Mouse (Mus musculus) CH12.LX (cell line): ENCODE measurements around the gene Itpr3. TPM values are rescaled to one million over a fixed set of nuclear protein-coding genes. Genes with fewer than 3 reads are reported as not detected.

Source experiments
- DNase-seq: peaks from one replicate; pipeline ENCODE4 v3.0.0-alpha.2; 2013; ENCODE audit errors: extremely low read depth
- H3K27ac ChIP-seq: 2 replicates; pipeline ENCODE4 v1.5.1; 2012; ENCODE audit warnings: low read depth, mild to moderate bottlenecking, control low read depth, moderate library complexity; ENCODE audit not compliant: insufficient read depth
- H3K27me3 ChIP-seq: replicated peaks from 2 replicates; pipeline ENCODE3; 2012; ENCODE audit warnings: inconsistent platforms
- H3K36me3 ChIP-seq, 2 experiments: replicated peaks in 1 of 2; 2 replicates each; pipeline versions ENCODE3 to v1.6.1; 2012; ENCODE audit warnings: inconsistent platforms in 1 of 2, low read length in 1 of 2, mild to moderate bottlenecking in 1 of 2, mixed read lengths in 1 of 2, moderate library complexity in 1 of 2; ENCODE audit not compliant: control insufficient read depth in 1 of 2, insufficient read depth in 1 of 2
- H3K4me1 ChIP-seq, 2 experiments: 2 replicates each; pipeline ENCODE4 v1.6.1; 2012; ENCODE audit warnings: inconsistent platforms in 1 of 2, moderate library complexity in 1 of 2; ENCODE audit not compliant: insufficient read depth in 2 of 2, control insufficient read depth in 1 of 2
- H3K4me2 ChIP-seq: 2 replicates; pipeline ENCODE4 v1.6.1; 2012; ENCODE audit warnings: low read depth, mild to moderate bottlenecking, control low read depth; ENCODE audit not compliant: poor library complexity, insufficient read depth, severe bottlenecking
- H3K4me3 ChIP-seq, 3 experiments: fragments of 150-350 bp in 1 of 3; sonication (generic) in 1 of 3; replicated peaks in 1 of 3; 2 replicates each; pipeline versions ENCODE3 to v1.5.1; 2011 to 2012; ENCODE audit warnings: low read depth in 2 of 3, low read length in 2 of 3, mild to moderate bottlenecking in 2 of 3, moderate library complexity in 2 of 3, control low read depth in 1 of 3, improper control_type of control experiment in 1 of 3, inconsistent platforms in 1 of 3, mixed read lengths in 1 of 3; ENCODE audit not compliant: poor library complexity in 1 of 3
- H3K79me2 ChIP-seq: replicated peaks from 2 replicates; pipeline ENCODE4 v1.6.1; 2012; ENCODE audit warnings: mild to moderate bottlenecking, moderate library complexity; ENCODE audit not compliant: control insufficient read depth, poor library complexity, insufficient read depth, severe bottlenecking; ENCODE audit errors: extremely low read depth
- H3K9ac ChIP-seq: 2 replicates; pipeline ENCODE4 v1.6.1; 2012; ENCODE audit warnings: low read depth, mild to moderate bottlenecking, control low read depth, moderate library complexity; ENCODE audit not compliant: insufficient read depth
- H3K9me3 ChIP-seq: replicated peaks from 2 replicates; pipeline ENCODE3; 2012; ENCODE audit warnings: low read length, inconsistent platforms, mixed read lengths
- CHD2 ChIP-seq: IDR thresholded peaks from 2 replicates; pipeline ENCODE4 v1.6.1; 2011; ENCODE audit warnings: low read length, improper control_type of control experiment
- E2F4 ChIP-seq: IDR thresholded peaks from 2 replicates; pipeline ENCODE4 v1.6.1; 2011; ENCODE audit warnings: low read depth, low read length, improper control_type of control experiment; ENCODE audit not compliant: insufficient replicate concordance
- ELF1 ChIP-seq: IDR thresholded peaks from 2 replicates; pipeline ENCODE4 v1.6.1; 2014; ENCODE audit warnings: low read depth, mild to moderate bottlenecking, inconsistent platforms, low read length, improper control_type of control experiment
- HCFC1 ChIP-seq: IDR thresholded peaks from 2 replicates; pipeline ENCODE4 v1.6.1; 2012; ENCODE audit warnings: low read depth, mild to moderate bottlenecking, inconsistent platforms, low read length, improper control_type of control experiment
- JUN ChIP-seq: IDR thresholded peaks from 2 replicates; pipeline ENCODE4 v1.6.1; 2011; ENCODE audit warnings: low read depth, mild to moderate bottlenecking, low read length, improper control_type of control experiment, moderate library complexity; ENCODE audit not compliant: insufficient read depth
- JUND ChIP-seq: conservative IDR thresholded peaks from 2 replicates; pipeline ENCODE4 v1.6.1; 2011; ENCODE audit warnings: low read depth, low read length, improper control_type of control experiment
- KAT2A ChIP-seq: IDR thresholded peaks from 2 replicates; pipeline ENCODE4 v1.6.1; 2012; ENCODE audit warnings: low read length, improper control_type of control experiment, inconsistent platforms; ENCODE audit not compliant: insufficient replicate concordance
- MAFK ChIP-seq: IDR thresholded peaks from 2 replicates; pipeline ENCODE4 v1.6.1; 2011; ENCODE audit warnings: low read length, improper control_type of control experiment; ENCODE audit not compliant: insufficient replicate concordance
- MAX ChIP-seq: IDR thresholded peaks from 2 replicates; pipeline ENCODE4 v1.6.1; 2011; ENCODE audit warnings: low read length, improper control_type of control experiment
- MAZ ChIP-seq: IDR thresholded peaks from 2 replicates; pipeline ENCODE4 v1.6.1; 2012; ENCODE audit warnings: low read depth, mild to moderate bottlenecking, inconsistent platforms, low read length, improper control_type of control experiment, moderate library complexity
- MXI1 ChIP-seq: IDR thresholded peaks from 2 replicates; pipeline ENCODE4 v1.6.1; 2011; ENCODE audit warnings: mild to moderate bottlenecking, low read depth, low read length, improper control_type of control experiment
- NRF1 ChIP-seq: IDR thresholded peaks from 2 replicates; pipeline ENCODE4 v1.6.1; 2014; ENCODE audit warnings: low read depth, mild to moderate bottlenecking, inconsistent platforms, low read length, improper control_type of control experiment, moderate library complexity
- POLR2AphosphoS2 ChIP-seq: IDR thresholded peaks from 2 replicates; pipeline ENCODE4 v1.6.1; 2011; ENCODE audit warnings: low read depth, low read length, improper control_type of control experiment
- RCOR1 ChIP-seq: conservative IDR thresholded peaks from 2 replicates; pipeline ENCODE4 v1.6.1; 2012; ENCODE audit warnings: low read depth, mild to moderate bottlenecking, inconsistent platforms, low read length, improper control_type of control experiment
- SMC3 ChIP-seq: IDR thresholded peaks from 2 replicates; pipeline ENCODE4 v1.6.1; 2011; ENCODE audit warnings: low read depth, low read length, improper control_type of control experiment
- TBP ChIP-seq: conservative IDR thresholded peaks from 2 replicates; pipeline ENCODE4 v1.6.1; 2011; ENCODE audit warnings: low read depth, low read length, improper control_type of control experiment
- TCF12 ChIP-seq: IDR thresholded peaks from 2 replicates; pipeline ENCODE4 v1.6.1; 2014; ENCODE audit warnings: low read depth, mild to moderate bottlenecking, inconsistent platforms, low read length, improper control_type of control experiment
- USF1 ChIP-seq: IDR thresholded peaks from 2 replicates; pipeline ENCODE4 v1.6.1; 2014; ENCODE audit warnings: low read depth, mild to moderate bottlenecking, inconsistent platforms, low read length, improper control_type of control experiment
- ZKSCAN1 ChIP-seq: IDR thresholded peaks from 2 replicates; pipeline ENCODE4 v1.6.1; 2012; ENCODE audit warnings: low read depth, inconsistent platforms, low read length, improper control_type of control experiment, borderline replicate concordance
- ZMIZ1 ChIP-seq: IDR thresholded peaks from 2 replicates; pipeline ENCODE4 v1.6.1; 2012; ENCODE audit warnings: low read depth, mild to moderate bottlenecking, inconsistent platforms, low read length, improper control_type of control experiment
- ZNF384 ChIP-seq: IDR thresholded peaks from 2 replicates; pipeline ENCODE4 v1.6.1; 2012; ENCODE audit warnings: low read depth, low read length, improper control_type of control experiment, inconsistent platforms
- dilution Hi-C: fragments of 300-500 bp; cut with MboI; formaldehyde crosslinking; loops from 2 replicates; pipeline ENCODE4 v1.14.3; 2020; ENCODE audit warnings: low sequenced_read_pairs; ENCODE audit not compliant: extremely low pct_unique_long_range_greater_than_20kb, extremely low pct_ligation_motif_present
- in situ Hi-C: fragments of 300-500 bp; cut with MboI; formaldehyde crosslinking; loops from 3 replicates; pipeline ENCODE4 v1.14.3; 2019; ENCODE audit warnings: low sequenced_read_pairs, low pct_ligation_motif_present, low pct_unique_long_range_greater_than_20kb, mixed read lengths
- polyA plus RNA-seq: library from polyadenylated mRNA; unstranded; fragments of >175 nt; gene quantifications from 2 replicates; pipeline ENCODE4 v1.2.1, GENCODE M21; 2012; ENCODE audit warnings: low read depth; ENCODE audit not compliant: insufficient read length
- total RNA-seq, 2 experiments: library from RNA; depleted of rRNA; stranded (reverse); fragments of 300-350 nt in 1 of 2; fragments of >200 nt in 1 of 2; gene quantifications; 2 replicates each; pipeline ENCODE4 v1.2.3; 2012 to 2014

The Itpr3 gene
- total and polyA plus RNA-seq, 3 experiments = 2.5 to 11.3 (median 9.5) TPM

DNA sequence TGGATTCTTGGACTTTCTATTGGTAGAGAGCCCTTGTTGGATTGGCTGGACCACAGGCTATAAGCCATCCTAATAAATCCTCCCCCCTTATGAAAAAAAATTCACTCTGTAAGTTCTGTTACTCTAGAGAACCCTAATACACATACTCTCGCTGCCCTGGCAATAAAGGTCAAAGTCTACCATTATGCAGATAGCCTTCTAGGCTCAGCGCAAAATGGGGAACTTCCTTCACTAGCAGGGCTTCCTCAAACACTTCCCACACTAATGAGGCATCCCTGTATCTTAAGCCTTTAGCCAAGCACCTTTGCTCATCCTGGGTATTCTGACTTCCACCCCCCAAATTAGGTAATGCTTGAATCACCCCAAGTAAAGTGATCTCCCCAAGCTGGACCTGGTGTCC lies 48.8 kb upstream of the Itpr3 start:
- no peaks in the 10 kb centered on the region for H3K79me2 ChIP-seq
- TF ChIP-seq NRF1 = no peak
- no peak for TF ChIP-seq RCOR1
- no peak for TF ChIP-seq ELF1
- no peak for TF ChIP-seq USF1
- no peak for TF ChIP-seq E2F4
- TF ChIP-seq ZKSCAN1 = no peak
- TF ChIP-seq CHD2 = no peak
- TF ChIP-seq POLR2AphosphoS2 = no peak
- TF ChIP-seq MAFK = no peak
- no peak for TF ChIP-seq ZMIZ1
- TF ChIP-seq MXI1 = no peak
- no peak for TF ChIP-seq JUN
- no peak for TF ChIP-seq SMC3
- TF ChIP-seq HCFC1 = no peak
- TF ChIP-seq TBP = no peak
- no peak for TF ChIP-seq MAX
- TF ChIP-seq JUND = no peak
- TF ChIP-seq, all 38 proteins: peak for 0
- H3K9ac ChIP-seq = no peak overlapping the region
- no peak overlapping the region for H3K4me2 ChIP-seq
- DNase-seq = no peak
- no peak overlapping the region for H3K27ac ChIP-seq
- H3K4me1 ChIP-seq = peaks cover 6 to 42% of the 10 kb centered on the region in 2 experiments
- dilution Hi-C loops = no loop called here
- no peak overlapping the region for H3K4me3 ChIP-seq
- H3K9me3 ChIP-seq = peaks cover 2% of the 10 kb centered on the region
- no peaks in the 10 kb centered on the region for H3K36me3 ChIP-seq
- H3K27me3 ChIP-seq = no peaks in the 10 kb centered on the region
- in situ Hi-C loops = no loop called here

DNA sequence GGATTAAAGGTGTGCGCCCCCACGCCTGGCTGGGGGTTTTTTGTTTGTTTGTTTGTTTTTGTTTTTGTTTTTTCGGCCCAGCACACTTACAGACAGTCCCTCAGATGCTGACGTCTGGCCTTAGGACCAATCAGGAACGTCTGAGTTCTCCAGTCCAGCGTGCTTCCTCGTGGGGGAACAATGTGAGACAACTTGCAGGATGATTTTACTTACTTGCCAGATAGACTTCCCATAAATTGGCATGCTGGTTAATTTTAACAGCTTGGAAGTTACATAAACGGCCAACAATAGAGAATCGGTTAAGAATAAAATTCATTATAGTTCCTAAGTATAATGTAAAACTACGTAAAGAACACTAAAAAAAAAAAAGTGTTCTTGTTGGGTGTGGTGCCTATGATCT lies 45.9 kb upstream of the Itpr3 start:
- TF ChIP-seq TCF12 = no peak
- no peak for TF ChIP-seq ZNF384
- TF ChIP-seq KAT2A = no peak
- TF ChIP-seq MAZ = no peak
- TF ChIP-seq SMC3 = no peak
- in situ Hi-C loops (no loop called here), dilution Hi-C loops (no loop called here)
- no peak for DNase-seq
- H3K4me3 ChIP-seq = no peak overlapping the region
- H3K9me3 ChIP-seq = no peaks in the 10 kb centered on the region
- no peaks in the 10 kb centered on the region for H3K27me3 ChIP-seq
- no peak overlapping the region for H3K9ac ChIP-seq
- H3K79me2 ChIP-seq = no peaks in the 10 kb centered on the region
- H3K36me3 ChIP-seq = no peaks in the 10 kb centered on the region
- peaks cover 6 to 38% of the 10 kb centered on the region in 2 experiments for H3K4me1 ChIP-seq
- peak overlapping the region; percentile 53; the same call in 1 of the 2 replicates for H3K4me2 ChIP-seq
- H3K27ac ChIP-seq = no peak overlapping the region
